Mouse (Mus musculus) bone marrow macrophage, adult 2 months (primary cell): ENCODE results near the gene Imp3.

Experiments
- CTCF ChIP-seq: IDR thresholded peaks from 2 replicates; pipeline ENCODE4 v1.5.1; 2012; ENCODE audit warnings: low read depth, mild to moderate bottlenecking, low read length, moderate library complexity
- POLR2A ChIP-seq: IDR thresholded peaks from 2 replicates; pipeline ENCODE4 v1.6.1; 2012; ENCODE audit warnings: mild to moderate bottlenecking, low read depth, low read length, borderline replicate concordance

GRCm38 (mm10) chr9:56911017-56911416 is 26.3 kb upstream of the Imp3 start:
- TF ChIP-seq CTCF: no peak
- TF ChIP-seq POLR2A: no peak
